Mouse (Mus musculus): Measurements from ENCODE around the gene Slc2a3. TPM values are rescaled to one million over a fixed set of nuclear protein-coding genes. Genes with fewer than 3 reads are reported as not detected.
"Not testable (repeated sequence)": the region's sequence is repeated elsewhere in the genome, so short reads cannot be mapped to it uniquely, and the experiment has no call there.

Gene Slc2a3
- polyA plus RNA-seq, 1 experiment from 2014 or later, result 28.4 TPM

DNA sequence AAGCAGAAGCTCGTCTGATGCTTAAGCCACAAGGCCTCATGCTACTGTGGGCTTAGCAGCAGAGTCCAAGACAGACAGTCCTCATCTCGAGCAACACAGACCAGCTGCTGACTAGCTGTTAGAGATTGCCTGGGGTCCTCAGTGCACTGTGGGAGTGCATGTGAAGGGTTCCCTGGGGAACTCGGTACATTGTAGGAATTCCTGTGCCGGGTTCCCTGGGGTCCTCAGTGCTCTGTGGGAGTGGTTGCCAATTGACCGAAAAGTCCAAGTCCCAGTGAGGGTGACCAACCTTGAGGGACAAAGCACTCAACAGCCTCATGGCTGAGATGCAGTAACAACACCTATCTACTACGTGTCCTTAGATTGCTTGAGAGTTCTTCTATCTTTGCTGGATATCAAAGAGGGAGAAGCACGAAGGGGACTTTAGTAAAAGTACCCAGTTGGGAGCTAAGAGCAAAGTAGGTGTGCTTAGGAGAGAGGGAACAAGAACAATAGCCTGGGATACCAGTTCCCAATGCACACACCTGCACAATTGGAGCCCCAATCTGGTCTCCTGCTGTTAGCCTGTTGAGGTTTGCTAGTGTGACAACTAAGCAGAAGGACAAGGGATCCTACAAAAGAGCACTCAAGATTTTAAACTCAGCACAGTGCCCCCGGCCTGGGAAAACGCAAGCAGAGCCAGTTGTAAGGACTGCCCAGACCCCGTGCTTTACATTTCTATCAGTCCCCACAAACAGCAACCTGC, 56.8 kb downstream of the Slc2a3 start:
- Histone ChIP-seq H3K4me1 (ENCODE audit: control insufficient read depth, insufficient read depth, low read length) (no peaks in the 10 kb centered on the region), H3K27me3 (ENCODE audit: control insufficient read depth, insufficient read depth, low read length) (peaks cover 30% of the 10 kb centered on the region), H3K9ac (replicated peaks; ENCODE audit: low read length) (no peak overlapping the region), H3K36me3 (ENCODE audit: control insufficient read depth, insufficient read depth, low read length) (no peaks in the 10 kb centered on the region), H3K27ac (replicated peaks; ENCODE audit: low read depth, low read length) (no peak overlapping the region), H3K4me3 (replicated peaks; ENCODE audit: low read depth, low read length) (no peak overlapping the region), H3K4me2 (ENCODE audit: low read length) (no peak overlapping the region), H3K9me3 (ENCODE audit: control insufficient read depth, low read length) (no peaks in the 10 kb centered on the region)
- 26% methylated on average over 10 of the region's 10 CpGs for WGBS
- no peak for ATAC-seq (ENCODE audit: low FRiP score, low TSS enrichment)
- no peak for DNase-seq

DNA sequence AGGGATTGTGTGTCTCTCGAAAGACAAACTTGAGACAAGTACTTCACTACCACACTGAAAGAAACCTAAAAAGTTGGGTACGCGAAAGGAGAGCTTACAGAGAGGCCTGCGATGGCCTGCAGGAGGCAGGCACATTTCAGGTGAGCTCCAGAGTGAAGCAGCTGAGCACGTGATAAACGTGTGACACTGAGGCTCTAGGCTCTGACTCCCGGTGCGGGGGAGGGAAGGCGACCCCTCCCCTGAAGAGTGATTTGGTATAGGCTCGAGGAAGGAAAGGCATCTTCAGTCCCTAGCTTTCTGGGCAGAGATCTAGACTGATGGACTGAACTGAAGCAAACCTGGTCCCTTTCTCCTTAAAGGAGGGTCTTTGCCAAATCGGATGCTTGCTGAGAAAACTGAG, 58.1 kb downstream of the Slc2a3 start:
- H3K27me3 ChIP-seq (ENCODE audit: control insufficient read depth, insufficient read depth, low read length), result peaks cover 30% of the 10 kb centered on the region
- 20% methylated on average over 11 of the region's 11 CpGs for WGBS
- H3K27ac ChIP-seq (replicated peaks; ENCODE audit: low read depth, low read length), result no peak overlapping the region
- no peaks in the 10 kb centered on the region for H3K9me3 ChIP-seq (ENCODE audit: control insufficient read depth, low read length)
- H3K9ac ChIP-seq (replicated peaks; ENCODE audit: low read length), result no peak overlapping the region
- no peaks in the 10 kb centered on the region for H3K4me1 ChIP-seq (ENCODE audit: control insufficient read depth, insufficient read depth, low read length)
- H3K36me3 ChIP-seq (ENCODE audit: control insufficient read depth, insufficient read depth, low read length), result no peaks in the 10 kb centered on the region
- ATAC-seq (ENCODE audit: low FRiP score, low TSS enrichment), result no peak
- no peak overlapping the region for H3K4me2 ChIP-seq (ENCODE audit: low read length)
- DNase-seq, result no peak
- H3K4me3 ChIP-seq (replicated peaks; ENCODE audit: low read depth, low read length), result no peak overlapping the region

DNA sequence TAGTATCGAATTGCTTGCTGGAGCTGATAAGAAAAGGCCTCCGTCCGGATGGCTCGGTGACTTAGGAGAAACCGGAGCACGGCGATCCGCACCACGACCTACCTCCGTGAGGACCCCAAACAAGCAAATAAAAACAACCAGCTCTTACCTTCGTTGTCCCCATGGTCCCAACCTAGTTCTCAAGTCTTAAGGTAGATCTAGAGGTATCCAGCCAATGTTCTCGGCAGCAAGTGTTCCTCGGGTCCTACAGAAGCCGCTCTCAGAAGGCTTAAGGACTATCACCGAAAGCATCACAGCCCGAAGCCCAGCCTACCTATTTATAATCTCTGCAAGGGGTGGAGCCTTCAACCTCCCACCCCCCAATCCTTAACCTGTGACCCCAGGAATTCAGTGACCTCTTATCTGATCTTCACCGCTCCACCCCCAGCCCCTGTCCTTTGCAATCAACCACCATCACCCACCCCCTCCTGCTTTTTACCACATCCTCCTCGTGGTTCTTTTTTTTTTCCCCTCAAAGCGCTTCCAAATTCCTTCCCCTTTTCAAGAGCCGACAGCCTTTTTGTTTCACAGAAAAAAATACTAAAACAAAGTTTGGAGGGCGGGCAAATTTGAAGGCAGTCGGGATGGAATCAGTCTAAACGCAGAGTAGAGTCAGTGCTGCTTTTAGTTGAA, 59.1 kb downstream of the Slc2a3 start:
- peaks cover 30% of the 10 kb centered on the region for H3K27me3 ChIP-seq (ENCODE audit: control insufficient read depth, insufficient read depth, low read length)
- no peaks in the 10 kb centered on the region for H3K36me3 ChIP-seq (ENCODE audit: control insufficient read depth, insufficient read depth, low read length)
- H3K4me1 ChIP-seq (ENCODE audit: control insufficient read depth, insufficient read depth, low read length), result no peaks in the 10 kb centered on the region
- peak overlapping the region; percentile 78 for H3K4me2 ChIP-seq (ENCODE audit: low read length)
- DNase-seq (peak; percentile 81), ATAC-seq (ENCODE audit: low FRiP score, low TSS enrichment) (peak; percentile 67)
- no peaks in the 10 kb centered on the region for H3K9me3 ChIP-seq (ENCODE audit: control insufficient read depth, low read length)
- peak overlapping the region; percentile 55 for H3K9ac ChIP-seq (replicated peaks; ENCODE audit: low read length)
- peak overlapping the region; percentile 55 for H3K4me3 ChIP-seq (replicated peaks; ENCODE audit: low read depth, low read length)
- under 1% methylated on average over 23 of the region's 23 CpGs for WGBS
- H3K27ac ChIP-seq (replicated peaks; ENCODE audit: low read depth, low read length), result peak overlapping the region; percentile 2; the same call in 1 of the 2 replicates

DNA sequence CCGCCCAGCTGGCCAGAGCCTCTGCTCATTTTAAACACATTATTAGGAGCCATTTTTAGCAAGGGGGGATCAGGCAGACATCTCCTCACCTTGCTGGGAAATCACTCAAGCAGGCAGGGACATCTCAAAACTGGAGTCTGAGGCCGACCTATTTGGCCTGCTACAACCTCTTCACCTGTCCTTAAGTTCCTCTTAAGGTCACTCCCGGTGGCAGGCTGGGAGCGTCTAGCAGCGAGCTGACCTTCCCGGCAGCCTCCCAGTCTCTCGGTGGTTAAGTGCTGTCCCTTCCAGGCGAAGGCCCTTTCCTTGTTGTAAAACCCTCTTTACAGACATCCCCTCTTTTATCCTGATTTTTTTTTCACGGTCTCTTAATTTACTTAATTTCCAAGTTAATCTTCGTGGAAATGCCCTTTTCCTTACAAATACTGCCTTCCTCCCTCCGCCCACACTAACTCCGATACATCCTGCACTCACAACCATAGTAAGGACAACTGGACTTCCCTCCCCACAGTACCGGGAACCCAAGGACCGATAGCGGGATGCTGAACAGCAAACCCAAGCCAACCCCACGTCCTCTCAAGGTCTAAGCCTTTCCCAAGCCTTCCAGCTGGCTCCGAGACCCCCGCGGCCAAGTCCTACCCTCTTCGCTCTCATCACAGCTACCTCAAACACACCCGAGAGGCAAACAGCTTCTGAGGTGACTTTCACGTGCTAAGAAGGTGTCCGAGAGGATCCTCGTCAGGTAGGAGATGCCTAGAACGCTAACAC, 59.8 kb downstream of the Slc2a3 start:
- H3K27ac ChIP-seq (replicated peaks; ENCODE audit: low read depth, low read length), result 0 out of 2 replicates have a peak overlapping the region, but pooled peaks have one; percentile 2
- 0 out of 2 replicates have a peak, but pooled peaks cover 2% of the 10 kb centered on the region for H3K36me3 ChIP-seq (ENCODE audit: control insufficient read depth, insufficient read depth, low read length)
- no peaks in the 10 kb centered on the region for H3K4me1 ChIP-seq (ENCODE audit: control insufficient read depth, insufficient read depth, low read length)
- DNase-seq, result peak; percentile 55
- no peak for ATAC-seq (ENCODE audit: low FRiP score, low TSS enrichment)
- peaks cover 30% of the 10 kb centered on the region for H3K27me3 ChIP-seq (ENCODE audit: control insufficient read depth, insufficient read depth, low read length)
- H3K4me2 ChIP-seq (ENCODE audit: low read length), result peak overlapping the region; percentile 78
- WGBS, result 3% methylated on average over 25 of the region's 25 CpGs
- H3K4me3 ChIP-seq (replicated peaks; ENCODE audit: low read depth, low read length), result peak overlapping the region; percentile 55
- H3K9me3 ChIP-seq (ENCODE audit: control insufficient read depth, low read length), result no peaks in the 10 kb centered on the region
- H3K9ac ChIP-seq (replicated peaks; ENCODE audit: low read length), result peak overlapping the region; percentile 55

DNA sequence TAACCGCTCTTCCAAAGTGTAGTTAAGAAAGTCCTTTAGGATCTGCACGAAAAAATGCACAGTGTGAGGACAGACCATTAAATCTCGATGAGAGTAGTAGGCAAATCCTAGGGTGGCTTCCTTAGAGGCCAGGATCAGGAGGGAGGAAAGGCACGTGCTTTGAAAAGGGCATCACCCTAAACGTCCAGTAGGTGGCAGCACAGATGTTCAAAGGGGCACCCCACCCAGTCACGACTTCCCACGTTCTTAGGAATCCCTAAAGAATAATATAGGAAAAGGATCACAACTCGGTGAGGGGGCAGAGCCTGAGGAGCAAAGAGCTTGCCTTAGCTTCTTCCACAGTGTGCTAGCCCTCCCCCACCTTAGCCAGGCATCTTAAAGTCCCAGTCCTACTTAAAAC, 61.5 kb downstream of the Slc2a3 start:
- H3K27ac ChIP-seq (replicated peaks; ENCODE audit: low read depth, low read length), result no peak overlapping the region

DNA sequence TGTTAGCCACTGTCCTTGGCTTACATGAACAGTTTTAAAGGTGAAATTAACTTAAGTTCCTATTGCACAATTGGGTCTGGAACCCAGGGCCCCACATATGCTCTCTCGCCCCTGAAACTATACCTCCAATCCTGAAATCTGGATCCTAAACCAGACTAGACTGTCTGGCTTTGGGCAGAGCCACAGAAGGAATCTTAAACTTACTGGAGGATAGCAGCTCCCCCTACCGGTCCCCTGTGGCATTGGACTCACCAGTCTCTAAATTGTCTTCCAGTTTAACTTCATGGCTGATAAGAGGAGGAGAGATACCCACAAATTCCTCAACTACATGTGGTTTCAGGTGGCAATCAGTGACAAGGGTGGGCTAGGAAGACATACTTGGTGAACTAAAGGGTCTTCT, 81.5 kb downstream of the Slc2a3 start:
- H3K4me2 ChIP-seq (ENCODE audit: low read length), result no peak overlapping the region
- H3K27ac ChIP-seq (replicated peaks; ENCODE audit: low read depth, low read length), result no peak overlapping the region
- 0 out of 2 replicates have a peak, but pooled peaks cover 9% of the 10 kb centered on the region for H3K4me1 ChIP-seq (ENCODE audit: control insufficient read depth, insufficient read depth, low read length)
- 30% methylated on average over 2 of the region's 2 CpGs for WGBS
- no peak overlapping the region for H3K9ac ChIP-seq (replicated peaks; ENCODE audit: low read length)
- no peak for ATAC-seq (ENCODE audit: low FRiP score, low TSS enrichment)
- peak; percentile 75 for DNase-seq
- H3K4me3 ChIP-seq (replicated peaks; ENCODE audit: low read depth, low read length), result no peak overlapping the region
- no peaks in the 10 kb centered on the region for H3K9me3 ChIP-seq (ENCODE audit: control insufficient read depth, low read length)
- no peaks in the 10 kb centered on the region for H3K36me3 ChIP-seq (ENCODE audit: control insufficient read depth, insufficient read depth, low read length)
- H3K27me3 ChIP-seq (ENCODE audit: control insufficient read depth, insufficient read depth, low read length), result no peaks in the 10 kb centered on the region

More for the DNA sequence above, 61.5 kb downstream of the Slc2a3 start:
- Histone ChIP-seq H3K36me3 (ENCODE audit: control insufficient read depth, insufficient read depth, low read length) (peaks cover 7% of the 10 kb centered on the region), H3K4me2 (ENCODE audit: low read length) (peak overlapping the region; percentile 78), H3K27me3 (ENCODE audit: control insufficient read depth, insufficient read depth, low read length) (peaks cover 29% of the 10 kb centered on the region), H3K4me3 (replicated peaks; ENCODE audit: low read depth, low read length) (no peak overlapping the region), H3K9me3 (ENCODE audit: control insufficient read depth, low read length) (no peaks in the 10 kb centered on the region), H3K4me1 (ENCODE audit: control insufficient read depth, insufficient read depth, low read length) (no peaks in the 10 kb centered on the region), H3K9ac (replicated peaks; ENCODE audit: low read length) (no peak overlapping the region)
- DNase-seq (peak; percentile 88), ATAC-seq (ENCODE audit: low FRiP score, low TSS enrichment) (0 out of 2 replicates have a peak, but pooled peaks have one; percentile 18)
- WGBS, result 14% methylated on average over 8 of the region's 8 CpGs

DNA sequence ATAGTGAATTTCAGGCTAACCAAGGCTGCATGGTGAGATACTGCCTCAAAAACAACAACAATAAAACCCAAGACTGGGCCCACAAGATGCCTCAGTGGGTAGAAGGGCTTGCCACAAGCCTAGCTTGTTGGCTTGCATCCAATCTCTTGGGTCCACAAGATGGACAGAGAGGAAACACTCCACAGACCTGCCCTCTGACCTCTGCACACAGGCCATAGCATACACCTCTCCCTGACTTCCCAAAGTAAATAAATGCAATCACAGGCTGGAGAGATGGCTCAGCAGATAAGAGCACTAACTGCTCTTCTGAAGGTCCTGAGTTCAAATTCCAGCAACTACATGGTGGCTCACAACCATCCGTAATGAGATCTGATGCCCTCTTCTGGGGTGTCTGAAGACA, 83.2 kb downstream of the Slc2a3 start:
- ATAC-seq (ENCODE audit: low FRiP score, low TSS enrichment); H3K27me3 ChIP-seq (ENCODE audit: control insufficient read depth, insufficient read depth, low read length); H3K4me2 ChIP-seq (ENCODE audit: low read length); H3K36me3 ChIP-seq (ENCODE audit: control insufficient read depth, insufficient read depth, low read length); H3K9me3 ChIP-seq (ENCODE audit: control insufficient read depth, low read length); H3K9ac ChIP-seq (replicated peaks; ENCODE audit: low read length); DNase-seq; H3K27ac ChIP-seq (replicated peaks; ENCODE audit: low read depth, low read length); H3K4me3 ChIP-seq (replicated peaks; ENCODE audit: low read depth, low read length); H3K4me1 ChIP-seq (ENCODE audit: control insufficient read depth, insufficient read depth, low read length): not testable (repeated sequence)
- WGBS, result 96% methylated on average over 1 of the region's 1 CpGs

DNA sequence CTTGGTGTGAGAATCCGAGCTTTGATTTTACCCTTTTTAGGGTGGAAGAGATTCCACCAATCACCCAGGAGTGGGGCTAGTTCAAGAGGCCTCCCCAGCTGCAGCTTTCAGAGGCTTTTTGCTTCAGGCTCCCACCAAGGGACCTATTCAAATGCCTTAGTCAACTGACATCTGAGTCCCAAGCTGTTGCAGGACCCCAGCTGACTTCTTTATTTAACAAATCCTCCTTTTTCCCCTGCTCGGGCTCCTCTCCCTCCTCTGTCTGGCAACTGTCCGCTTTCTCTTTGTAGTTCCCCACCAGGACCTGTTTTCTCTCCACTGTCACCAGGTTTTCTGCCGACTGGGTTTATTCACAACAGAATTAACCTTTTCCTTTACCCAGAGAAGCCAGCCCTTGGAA, 85.6 kb downstream of the Slc2a3 start:
- no peaks in the 10 kb centered on the region for H3K36me3 ChIP-seq (ENCODE audit: control insufficient read depth, insufficient read depth, low read length)
- no peak overlapping the region for H3K9ac ChIP-seq (replicated peaks; ENCODE audit: low read length)
- DNase-seq (peak; percentile 36), ATAC-seq (ENCODE audit: low FRiP score, low TSS enrichment) (no peak)
- WGBS, result 1% methylated on average over 4 of the region's 4 CpGs
- peak overlapping the region; percentile 37; the same call in 1 of the 2 replicates for H3K27ac ChIP-seq (replicated peaks; ENCODE audit: low read depth, low read length)
- no peaks in the 10 kb centered on the region for H3K27me3 ChIP-seq (ENCODE audit: control insufficient read depth, insufficient read depth, low read length)
- no peak overlapping the region for H3K4me2 ChIP-seq (ENCODE audit: low read length)
- H3K4me3 ChIP-seq (replicated peaks; ENCODE audit: low read depth, low read length), result no peak overlapping the region
- no peaks in the 10 kb centered on the region for H3K9me3 ChIP-seq (ENCODE audit: control insufficient read depth, low read length)
- H3K4me1 ChIP-seq (ENCODE audit: control insufficient read depth, insufficient read depth, low read length), result 0 out of 2 replicates have a peak, but pooled peaks cover 9% of the 10 kb centered on the region

Measured in midbrain, embryonic 14.5 days (tissue).